ENCODE assay signal across 10 mouse cellular contexts in the genomic region with DNA sequence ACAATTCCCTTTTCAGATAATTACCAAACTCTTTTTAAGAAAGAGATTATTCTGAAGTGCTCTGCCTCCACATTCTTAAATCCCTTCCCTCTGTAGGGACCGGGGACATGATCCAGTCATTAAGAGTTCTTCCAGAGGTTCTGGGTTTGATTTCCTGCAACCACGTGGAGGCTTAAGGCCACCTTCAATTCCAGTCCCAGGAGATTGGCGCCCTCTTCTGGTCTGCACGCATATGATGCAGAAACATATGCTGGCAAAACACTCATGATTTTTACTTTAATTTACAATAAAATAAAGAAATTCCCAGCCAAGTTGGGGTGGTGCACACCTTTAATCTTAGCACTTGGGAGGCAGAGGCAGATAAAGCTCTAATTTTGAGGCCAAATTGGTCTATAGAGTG. TPM values are rescaled to one million over a fixed set of nuclear protein-coding genes. Genes with fewer than 3 reads are reported as not detected.
DNase-seq lines count a peak whose midpoint lies in the region; ATAC-seq and TF ChIP-seq lines count a peak whose summit lies in the region.
"Had no signal": no experiment of that assay in that cellular context is flagged by ENCODE, and none has a peak within 500 bp of the region (broad histone marks: within the 10 kb centered on the region; RNA-seq: fewer than 3 reads in every experiment).

No protein-coding gene starts in this region.

- peak; percentile 81 for TF ChIP-seq CTCF in bone marrow, adult 2 months (IDR thresholded peaks at IDR 0.05; ENCODE audit: control insufficient read depth, insufficient read depth, low read length)
- TF ChIP-seq CTCF in lung, postnatal 0 days (IDR thresholded peaks at IDR 0.05), result peak; percentile 84
- peak; percentile 38; the same call in 1 of the 2 replicates for TF ChIP-seq CTCF in testis, adult 2 months (IDR thresholded peaks at IDR 0.05; ENCODE audit: control insufficient read depth, insufficient read depth, insufficient replicate concordance, low read depth, low read length)

- no peaks in the 10 kb centered on the region for H3K36me3 ChIP-seq in forebrain, embryonic 14.5 days (ENCODE audit: control insufficient read depth, insufficient read depth, low read length)
- no peaks in the 10 kb centered on the region for H3K36me3 ChIP-seq in forebrain, embryonic 13.5 days (ENCODE audit: poor library complexity, severe bottlenecking)
- H3K36me3 ChIP-seq in neural tube, embryonic 15.5 days, result no peaks in the 10 kb centered on the region
- H3K36me3 ChIP-seq in lung, postnatal 0 days (ENCODE audit: insufficient read depth, low read length), result no peaks in the 10 kb centered on the region
- H3K36me3 ChIP-seq in testis, adult 2 months (ENCODE audit: control insufficient read depth, insufficient read depth, low read length), result no peaks in the 10 kb centered on the region
- H3K36me3 ChIP-seq: hindbrain, embryonic 15.5 days; neural tube, embryonic 12.5 days had no signal

- WGBS in forebrain, embryonic 14.5 days, result 2% methylated on average over 4 of the region's 4 CpGs
- 1% methylated on average over 4 of the region's 4 CpGs for WGBS in forebrain, embryonic 13.5 days
- WGBS in neural tube, embryonic 15.5 days, result 3% methylated on average over 4 of the region's 4 CpGs
- WGBS in bone marrow, adult 2 months, result under 1% methylated on average over 4 of the region's 4 CpGs
- 4% methylated on average over 4 of the region's 4 CpGs for WGBS in lung, postnatal 0 days

- H3K27me3 ChIP-seq in forebrain, embryonic 14.5 days (replicated peaks; ENCODE audit: control insufficient read depth, insufficient read depth, low read length), result no peaks in the 10 kb centered on the region
- H3K27me3 ChIP-seq in forebrain, embryonic 13.5 days, result peaks cover 4% of the 10 kb centered on the region; the same call in 1 of the 2 replicates
- no peaks in the 10 kb centered on the region for H3K27me3 ChIP-seq in neural tube, embryonic 15.5 days (replicated peaks)
- H3K27me3 ChIP-seq in lung, postnatal 0 days (replicated peaks; ENCODE audit: insufficient read depth, low read length), result no peaks in the 10 kb centered on the region
- H3K27me3 ChIP-seq in testis, adult 2 months (ENCODE audit: control insufficient read depth, insufficient read depth, low read length), result no peaks in the 10 kb centered on the region
- H3K27me3 ChIP-seq: hindbrain, embryonic 15.5 days; neural tube, embryonic 12.5 days had no signal

- no peak for TF ChIP-seq EP300 in lung, postnatal 0 days (IDR thresholded peaks at IDR 0.05)

- H3K4me1 ChIP-seq in forebrain, embryonic 14.5 days (ENCODE audit: control insufficient read depth, insufficient read depth, low read length), result no peaks in the 10 kb centered on the region
- no peaks in the 10 kb centered on the region for H3K4me1 ChIP-seq in forebrain, embryonic 13.5 days
- H3K4me1 ChIP-seq in neural tube, embryonic 15.5 days, result no peaks in the 10 kb centered on the region
- no peaks in the 10 kb centered on the region for H3K4me1 ChIP-seq in bone marrow, adult 2 months (ENCODE audit: control insufficient read depth, insufficient read depth, low read length)
- no peaks in the 10 kb centered on the region for H3K4me1 ChIP-seq in lung, postnatal 0 days (ENCODE audit: insufficient read depth, low read depth, low read length)
- no peaks in the 10 kb centered on the region for H3K4me1 ChIP-seq in testis, adult 2 months (ENCODE audit: control insufficient read depth, insufficient read depth, low read length)
- H3K4me1 ChIP-seq: hindbrain, embryonic 15.5 days; neural tube, embryonic 12.5 days had no signal

- H3K27ac ChIP-seq in forebrain, embryonic 14.5 days (ENCODE audit: low read depth, low read length), result no peak overlapping the region
- H3K27ac ChIP-seq in forebrain, embryonic 13.5 days, result no peak overlapping the region
- no peak overlapping the region for H3K27ac ChIP-seq in neural tube, embryonic 15.5 days (replicated peaks)
- H3K27ac ChIP-seq in bone marrow, adult 2 months (ENCODE audit: control insufficient read depth, insufficient read depth, low read depth, low read length, poor library complexity), result no peak overlapping the region
- H3K27ac ChIP-seq in lung, postnatal 0 days (ENCODE audit: low read length), result no peak overlapping the region
- no peak overlapping the region for H3K27ac ChIP-seq in testis, adult 2 months (ENCODE audit: control insufficient read depth, insufficient read depth, low read depth, low read length)
- H3K27ac ChIP-seq: hindbrain, embryonic 15.5 days; neural tube, embryonic 12.5 days had no signal

- H3K4me2 ChIP-seq in forebrain, embryonic 14.5 days (ENCODE audit: low read length), result no peak overlapping the region
- H3K4me2 ChIP-seq in forebrain, embryonic 13.5 days, result no peak overlapping the region
- no peak overlapping the region for H3K4me2 ChIP-seq in neural tube, embryonic 15.5 days
- no peak overlapping the region for H3K4me2 ChIP-seq in lung, postnatal 0 days (replicated peaks; ENCODE audit: low read depth, low read length)
- H3K4me2 ChIP-seq: hindbrain, embryonic 15.5 days; neural tube, embryonic 12.5 days had no signal

- TF ChIP-seq POLR2A in bone marrow, adult 2 months (IDR thresholded peaks at IDR 0.05; ENCODE audit: borderline replicate concordance, control insufficient read depth, low read depth, low read length), result no peak
- TF ChIP-seq POLR2A in testis, adult 2 months (IDR thresholded peaks at IDR 0.05; ENCODE audit: control insufficient read depth, low read depth, low read length), result no peak

- H3K9me3 ChIP-seq in forebrain, embryonic 14.5 days (replicated peaks; ENCODE audit: control insufficient read depth, low read length), result no peaks in the 10 kb centered on the region
- H3K9me3 ChIP-seq in forebrain, embryonic 13.5 days (replicated peaks), result no peaks in the 10 kb centered on the region
- H3K9me3 ChIP-seq in neural tube, embryonic 15.5 days (replicated peaks), result no peaks in the 10 kb centered on the region
- no peaks in the 10 kb centered on the region for H3K9me3 ChIP-seq in lung, postnatal 0 days (ENCODE audit: low read length)
- H3K9me3 ChIP-seq: hindbrain, embryonic 15.5 days; neural tube, embryonic 12.5 days had no signal

- H3K9ac ChIP-seq in forebrain, embryonic 14.5 days (ENCODE audit: low read length), result no peak overlapping the region
- H3K9ac ChIP-seq in forebrain, embryonic 13.5 days, result no peak overlapping the region
- H3K9ac ChIP-seq in neural tube, embryonic 15.5 days (replicated peaks), result no peak overlapping the region
- H3K9ac ChIP-seq in lung, postnatal 0 days (replicated peaks; ENCODE audit: low read depth), result no peak overlapping the region
- H3K9ac ChIP-seq: hindbrain, embryonic 15.5 days; neural tube, embryonic 12.5 days had no signal

- peak; percentile 66 for DNase-seq in forebrain, embryonic 14.5 days (ENCODE audit: low spot score)
- DNase-seq in neural tube, embryonic 10.5 days (ENCODE audit: extremely low spot score, low spot score), result peak; percentile 57
- DNase-seq in forelimb bud, embryonic 11.5 days (ENCODE audit: low read depth, low spot score), result peak; percentile 48
- DNase-seq in lung, postnatal 0 days (ENCODE audit: low spot score), result peak; percentile 64

- no peak overlapping the region for H3K4me3 ChIP-seq in forebrain, embryonic 14.5 days (ENCODE audit: low read depth, low read length)
- H3K4me3 ChIP-seq in forebrain, embryonic 13.5 days, result no peak overlapping the region
- no peak overlapping the region for H3K4me3 ChIP-seq in neural tube, embryonic 15.5 days (replicated peaks)
- no peak overlapping the region for H3K4me3 ChIP-seq in bone marrow, adult 2 months (replicated peaks; ENCODE audit: control insufficient read depth, low read depth, low read length)
- H3K4me3 ChIP-seq in lung, postnatal 0 days (ENCODE audit: low read depth, low read length), result no peak overlapping the region
- H3K4me3 ChIP-seq in testis, adult 2 months (ENCODE audit: control insufficient read depth, low read depth, low read length), result no peak overlapping the region
- H3K4me3 ChIP-seq: hindbrain, embryonic 15.5 days; neural tube, embryonic 12.5 days had no signal

- ATAC-seq in forebrain, embryonic 14.5 days, result no peak
- no peak for ATAC-seq in forebrain, embryonic 13.5 days
- no peak for ATAC-seq in neural tube, embryonic 15.5 days (ENCODE audit: low FRiP score)
- ATAC-seq in lung, postnatal 0 days, result no peak

RNA-seq across cellular contexts. Expression of a gene that starts 23.3 kb away (rescaled TPM):
- 14.7 and 19.3 TPM in 2 replicates for polyA plus RNA-seq in forebrain, embryonic 14.5 days (2014; fragmentation: Nextera tagmentation; extraction: Ambion mirVana)
- polyA plus RNA-seq in forebrain, embryonic 13.5 days (2015; fragmentation: Nextera tagmentation; extraction: Ambion mirVana), result 11.8 and 13.7 TPM in 2 replicates
- polyA plus RNA-seq in neural tube, embryonic 15.5 days (2015; fragmentation: Nextera tagmentation; extraction: Ambion mirVana), result 15.6 TPM in 2 replicates
- 21.7 and 49.0 TPM in 2 replicates for polyA plus RNA-seq in bone marrow, adult 2 months (2011; ENCODE audit: insufficient read depth, insufficient read length, low replicate concordance, missing spikeins)
- 10.7 and 11.8 TPM in 2 replicates for polyA plus RNA-seq in lung, postnatal 0 days (2015; fragmentation: Nextera tagmentation; extraction: Ambion mirVana)
- polyA plus RNA-seq in testis, adult 2 months (2012; rRNA removed), result 7.1 and 10.2 TPM in 2 replicates
